Mouse (Mus musculus) spleen, adult 10 weeks (tissue): ENCODE results near the gene Trp53rkb. TPM values are rescaled to one million over a fixed set of nuclear protein-coding genes. Genes with fewer than 3 reads are reported as not detected.

Experiments
- polyA plus RNA-seq: library from polyadenylated mRNA; stranded (reverse); fragments of 350-450 nt; fragmentation: Illumina TruSeq; extraction: RNeasy Lipid Tissue Mini Kit (QIAGEN cat#74804); gene quantifications from one replicate; pipeline ENCODE4 v1.2.3, GENCODE M21; 2015; ENCODE audit warnings: low replicate concordance; ENCODE audit not compliant: insufficient read depth

Gene Trp53rkb
- polyA plus RNA-seq: 1.9 TPM

GRCm38 (mm10) chr2:166792355-166792754 lies at the start of gene Trp53rkb:
TSS of gene Trp53rkb (plus strand) at chr2:166792531.

GRCm38 (mm10) chr2:166805250-166806172 lies 13.2 kb downstream of the Trp53rkb start, which contains the start of gene Arfgef2:
TSS of gene Arfgef2 (plus strand) at chr2:166805588.

Other genes with a start within 250 kb of the Trp53rkb start
- gene Prex1, start 78.7 kb upstream of the Trp53rkb start, polyA plus RNA-seq: 26.5 TPM
- 23.2 TPM for gene Arfgef2, start 13.1 kb downstream of the Trp53rkb start, polyA plus RNA-seq
- 107 TPM for gene Cse1l, start 113.5 kb downstream of the Trp53rkb start, polyA plus RNA-seq
- gene Stau1, start 203.8 kb downstream of the Trp53rkb start, polyA plus RNA-seq: 64.3 TPM
- 43.1 TPM for gene Ddx27, start 222.7 kb downstream of the Trp53rkb start, polyA plus RNA-seq